Mouse (Mus musculus) hindbrain, postnatal 0 days (tissue): ENCODE results near the gene Gp1ba. TPM values are rescaled to one million over a fixed set of nuclear protein-coding genes. Genes with fewer than 3 reads are reported as not detected.
A peak's percentile ranks its signal among the peaks of the same experiment; 100 is the strongest.

ENCODE experiments used
- ATAC-seq: fragments of 200-750 bp; cut with Nextera tagmentation; 2 replicates; pipeline ENCODE4 v1.8.0; 2017; ENCODE audit warnings: mild to moderate bottlenecking, moderate TSS enrichment, moderate library complexity
- DNase-seq: peaks from one replicate; pipeline ENCODE4 v3.0.0-alpha.2; 2015; ENCODE audit warnings: low spot score
- H3K27ac ChIP-seq: fragments of 300-500 bp; sonication (generic); 2 replicates; pipeline ENCODE4 v1.5.1; 2014; ENCODE audit warnings: mild to moderate bottlenecking
- H3K27me3 ChIP-seq: fragments of 300-500 bp; sonication (generic); 2 replicates; pipeline ENCODE4 v1.6.1; 2014; ENCODE audit warnings: low read length, mixed read lengths; ENCODE audit not compliant: insufficient read depth
- H3K36me3 ChIP-seq: fragments of 300-500 bp; sonication (generic); 2 replicates; pipeline ENCODE4 v1.6.1; 2014; ENCODE audit warnings: low read length, mixed read lengths; ENCODE audit not compliant: insufficient read depth
- H3K4me1 ChIP-seq: fragments of 300-500 bp; sonication (generic); 2 replicates; pipeline ENCODE4 v1.6.1; 2014; ENCODE audit warnings: antibody characterized with exemption, low read length, mixed read lengths; ENCODE audit not compliant: insufficient read depth
- H3K4me2 ChIP-seq: fragments of 300-500 bp; sonication (generic); 2 replicates; pipeline ENCODE4 v1.6.1; 2014; ENCODE audit warnings: low read depth, mild to moderate bottlenecking, low read length, moderate library complexity, mixed read lengths
- H3K4me3 ChIP-seq: fragments of 300-500 bp; sonication (generic); 2 replicates; pipeline ENCODE4 v1.5.1; 2014; ENCODE audit warnings: low read length
- H3K9ac ChIP-seq: fragments of 300-500 bp; sonication (generic); replicated peaks from 2 replicates; pipeline ENCODE4 v1.6.1; 2014; ENCODE audit warnings: mild to moderate bottlenecking, low read length, moderate library complexity, mixed read lengths
- H3K9me3 ChIP-seq: fragments of 300-500 bp; sonication (generic); 2 replicates; pipeline ENCODE4 v1.6.1; 2016; ENCODE audit warnings: low read length, mixed read lengths
- CTCF ChIP-seq: IDR thresholded peaks from 2 replicates; pipeline ENCODE4 v1.5.1; 2016; ENCODE audit warnings: antibody characterized with exemption, control low read depth, low read depth
- WGBS: fragments of 180-500 bp; shearing (Covaris S2); extraction: QIAGEN DNeasy Blood & Tissue Kit; methylation state at CpG from one replicate; pipeline ENCODE4 v1.1.7; 2014; 5-methylcytosine and 5-hydroxymethylcytosine counted together
- polyA plus RNA-seq: library from polyadenylated mRNA; unstranded; fragments of >200 nt; fragmentation: Nextera tagmentation; extraction: Ambion mirVana; gene quantifications from 2 replicates; pipeline ENCODE4 v1.2.1, GENCODE M21; 2015
- total RNA-seq: library from RNA; depleted of rRNA; stranded (reverse); fragments of >200 nt; gene quantifications from 2 replicates; pipeline ENCODE4 v1.2.3, GENCODE M21; 2014

Gene Gp1ba
- total and polyA plus RNA-seq, 2 experiments from 2014 or later = 0.24 TPM; not detected in 1

DNA sequence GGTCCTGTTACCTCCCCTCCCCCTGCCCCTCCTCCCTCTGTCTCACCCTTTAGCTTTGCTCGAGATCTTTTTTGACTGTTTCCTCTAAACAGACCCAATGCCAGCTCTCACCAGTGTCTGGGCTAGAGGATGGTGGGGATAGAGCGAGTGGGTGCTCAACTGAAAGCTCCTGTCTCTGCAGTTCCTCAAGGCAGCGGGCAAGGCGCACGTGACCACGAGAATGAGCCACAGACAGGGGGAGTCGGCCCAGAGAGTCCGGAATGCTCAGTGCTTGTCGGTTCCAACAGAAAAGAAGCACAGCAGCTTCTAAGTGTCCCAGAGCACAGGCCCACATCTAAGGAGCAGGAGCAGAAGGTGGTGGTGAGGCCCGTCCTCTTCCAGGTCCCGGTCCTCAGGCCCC lies 35.6 kb downstream of the Gp1ba start:
- DNase-seq = no peak
- H3K36me3 ChIP-seq = peaks cover 16% of the 10 kb centered on the region
- WGBS = 54% methylated on average over 11 of the region's 11 CpGs

DNA sequence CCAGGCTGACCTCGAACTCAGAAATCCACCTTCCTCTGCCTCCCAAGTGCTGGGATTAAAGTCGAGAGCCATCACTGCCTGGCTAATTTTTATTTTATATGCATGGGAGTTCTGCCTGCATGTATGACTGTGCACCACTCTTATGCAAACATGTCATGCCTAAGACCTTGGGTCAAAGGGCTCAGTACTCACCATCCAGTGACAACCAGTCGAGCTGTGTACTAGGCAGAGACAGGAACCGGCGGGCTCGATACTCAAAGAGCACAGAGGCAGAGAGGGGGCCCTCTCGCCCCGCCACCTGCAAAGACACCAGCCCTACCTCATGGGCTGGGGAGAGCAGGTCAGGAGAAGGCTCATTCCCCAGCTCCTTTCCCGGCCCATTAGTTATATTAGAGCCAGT lies 39.2 kb downstream of the Gp1ba start:
- TF ChIP-seq CTCF = no peak
- no peak overlapping the region for H3K4me3 ChIP-seq
- peaks cover 27% of the 10 kb centered on the region for H3K36me3 ChIP-seq
- no peak overlapping the region for H3K27ac ChIP-seq
- H3K9me3 ChIP-seq = no peaks in the 10 kb centered on the region
- no peak overlapping the region for H3K4me2 ChIP-seq
- WGBS = 79% methylated on average over 9 of the region's 9 CpGs
- ATAC-seq = no peak
- H3K27me3 ChIP-seq = no peaks in the 10 kb centered on the region
- peaks cover 4% of the 10 kb centered on the region; the same call in 1 of the 2 replicates for H3K4me1 ChIP-seq
- DNase-seq = no peak
- H3K9ac ChIP-seq = no peak overlapping the region

More for the DNA sequence above, 35.6 kb downstream of the Gp1ba start:
- Histone ChIP-seq H3K9me3 (no peaks in the 10 kb centered on the region), H3K4me2 (no peak overlapping the region), H3K27me3 (no peaks in the 10 kb centered on the region), H3K9ac (no peak overlapping the region), H3K4me1 (no peaks in the 10 kb centered on the region), H3K4me3 (no peak overlapping the region), H3K27ac (no peak overlapping the region)
- no peak for ATAC-seq
- TF ChIP-seq CTCF = no peak

DNA sequence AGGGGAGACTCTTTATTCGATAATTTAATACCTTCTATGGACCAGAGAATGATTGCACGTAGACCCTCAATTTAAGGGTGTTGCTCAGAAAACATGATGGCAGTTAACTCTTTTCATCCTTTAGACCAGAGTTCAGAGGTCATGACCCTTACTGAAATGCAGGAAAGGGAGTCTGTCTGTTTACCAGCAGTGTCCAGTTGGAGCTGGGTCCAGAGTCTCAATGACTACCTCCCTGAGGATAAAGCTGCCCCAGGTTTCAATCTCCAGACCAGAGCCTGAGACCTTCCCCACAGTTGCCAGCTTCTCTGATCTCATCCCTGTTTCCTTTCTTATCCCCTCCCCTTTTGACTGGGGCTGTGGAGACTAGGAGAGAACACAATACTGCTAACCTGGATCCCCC lies 39.7 kb downstream of the Gp1ba start:
- H3K27ac ChIP-seq = no peak overlapping the region
- DNase-seq = no peak
- ATAC-seq = no peak
- no peak overlapping the region for H3K4me3 ChIP-seq
- peaks cover 28% of the 10 kb centered on the region for H3K36me3 ChIP-seq
- WGBS = 64% methylated on average over 2 of the region's 2 CpGs
- H3K9me3 ChIP-seq = no peaks in the 10 kb centered on the region
- peaks cover 4% of the 10 kb centered on the region; the same call in 1 of the 2 replicates for H3K4me1 ChIP-seq
- H3K9ac ChIP-seq = no peak overlapping the region
- no peaks in the 10 kb centered on the region for H3K27me3 ChIP-seq
- no peak for TF ChIP-seq CTCF
- no peak overlapping the region for H3K4me2 ChIP-seq

DNA sequence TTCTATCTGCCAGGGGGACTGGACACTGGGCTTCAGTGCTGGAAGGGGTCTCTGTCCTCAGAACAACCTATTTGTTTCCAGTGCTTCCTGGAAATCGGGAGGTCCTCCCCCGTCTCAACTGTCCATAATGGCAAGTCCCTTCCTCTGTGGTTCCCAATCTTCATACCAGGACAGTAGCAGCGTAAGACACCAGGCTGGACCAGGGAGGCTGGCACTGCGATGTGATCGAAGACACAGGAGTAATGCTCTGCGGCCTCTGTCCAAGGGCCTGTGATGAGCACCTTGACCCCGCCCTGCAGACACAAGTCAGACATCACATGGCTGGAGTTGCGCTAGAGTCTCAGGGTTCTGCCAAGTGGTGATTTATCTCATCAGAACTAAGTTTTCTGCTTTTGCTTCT lies 40.4 kb downstream of the Gp1ba start:
- H3K4me3 ChIP-seq = no peak overlapping the region
- 97% methylated on average over 8 of the region's 8 CpGs for WGBS
- H3K4me2 ChIP-seq = no peak overlapping the region
- H3K27ac ChIP-seq = no peak overlapping the region
- H3K9me3 ChIP-seq = no peaks in the 10 kb centered on the region
- H3K9ac ChIP-seq = no peak overlapping the region
- no peak for TF ChIP-seq CTCF
- ATAC-seq (no peak), DNase-seq (no peak)
- H3K4me1 ChIP-seq = peaks cover 4% of the 10 kb centered on the region; the same call in 1 of the 2 replicates
- no peaks in the 10 kb centered on the region for H3K27me3 ChIP-seq
- H3K36me3 ChIP-seq = peaks cover 36% of the 10 kb centered on the region

DNA sequence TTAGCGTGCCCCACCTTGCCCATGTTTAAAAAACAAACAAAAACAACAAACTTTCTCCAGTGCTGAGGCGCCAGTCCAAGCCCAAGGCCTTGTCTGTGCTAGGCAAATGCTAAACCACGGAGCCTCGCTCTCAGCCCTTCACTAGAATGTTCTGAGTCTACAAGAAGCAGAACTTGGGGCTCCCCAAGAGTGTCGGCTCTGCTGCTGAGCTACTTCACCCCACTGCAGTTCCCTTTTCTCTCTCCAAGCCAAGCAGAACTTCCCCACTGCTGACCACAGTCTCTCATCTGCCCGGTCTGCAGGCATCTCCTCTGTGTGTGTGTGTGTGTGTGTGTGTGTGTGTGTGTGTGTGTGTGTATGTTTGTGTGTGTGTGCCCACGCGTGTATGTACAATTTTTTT lies 41.0 kb downstream of the Gp1ba start:
- H3K27me3 ChIP-seq = no peaks in the 10 kb centered on the region
- H3K4me2 ChIP-seq = no peak overlapping the region
- WGBS = 94% methylated on average over 8 of the region's 8 CpGs
- no peak overlapping the region for H3K27ac ChIP-seq
- TF ChIP-seq CTCF = no peak
- no peaks in the 10 kb centered on the region for H3K9me3 ChIP-seq
- DNase-seq (no peak), ATAC-seq (no peak)
- H3K4me3 ChIP-seq = no peak overlapping the region
- peaks cover 4% of the 10 kb centered on the region; the same call in 1 of the 2 replicates for H3K4me1 ChIP-seq
- no peak overlapping the region for H3K9ac ChIP-seq
- peaks cover 40% of the 10 kb centered on the region for H3K36me3 ChIP-seq

DNA sequence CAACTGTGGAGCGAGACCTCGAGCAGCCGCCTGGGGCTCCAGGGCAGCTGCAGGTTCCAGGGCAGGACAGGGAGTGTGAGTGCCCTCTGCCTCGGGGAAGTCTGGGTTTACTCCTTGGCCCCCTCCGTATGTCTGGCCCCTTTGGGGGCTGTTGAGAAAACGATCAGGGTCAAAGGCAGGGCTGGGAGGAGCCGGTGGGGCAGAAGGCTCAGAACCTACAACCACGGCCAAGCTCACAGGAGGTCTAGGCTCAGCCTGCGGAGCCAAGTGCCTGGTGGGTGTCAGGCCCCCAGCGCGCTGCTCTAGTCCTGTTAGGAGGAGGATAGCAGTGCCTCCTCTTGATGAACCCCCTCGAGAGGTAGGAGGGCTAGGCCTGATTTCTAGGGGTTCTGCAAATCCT lies 42.2 kb downstream of the Gp1ba start:
- no peak for DNase-seq
- Histone ChIP-seq H3K4me3 (no peak overlapping the region), H3K9ac (no peak overlapping the region), H3K27ac (no peak overlapping the region), H3K4me1 (peaks cover 5% of the 10 kb centered on the region; the same call in 1 of the 2 replicates), H3K4me2 (no peak overlapping the region), H3K27me3 (no peaks in the 10 kb centered on the region), H3K36me3 (peaks cover 32% of the 10 kb centered on the region), H3K9me3 (no peaks in the 10 kb centered on the region)
- WGBS = 69% methylated on average over 12 of the region's 12 CpGs
- ATAC-seq = no peak
- TF ChIP-seq CTCF = no peak

DNA sequence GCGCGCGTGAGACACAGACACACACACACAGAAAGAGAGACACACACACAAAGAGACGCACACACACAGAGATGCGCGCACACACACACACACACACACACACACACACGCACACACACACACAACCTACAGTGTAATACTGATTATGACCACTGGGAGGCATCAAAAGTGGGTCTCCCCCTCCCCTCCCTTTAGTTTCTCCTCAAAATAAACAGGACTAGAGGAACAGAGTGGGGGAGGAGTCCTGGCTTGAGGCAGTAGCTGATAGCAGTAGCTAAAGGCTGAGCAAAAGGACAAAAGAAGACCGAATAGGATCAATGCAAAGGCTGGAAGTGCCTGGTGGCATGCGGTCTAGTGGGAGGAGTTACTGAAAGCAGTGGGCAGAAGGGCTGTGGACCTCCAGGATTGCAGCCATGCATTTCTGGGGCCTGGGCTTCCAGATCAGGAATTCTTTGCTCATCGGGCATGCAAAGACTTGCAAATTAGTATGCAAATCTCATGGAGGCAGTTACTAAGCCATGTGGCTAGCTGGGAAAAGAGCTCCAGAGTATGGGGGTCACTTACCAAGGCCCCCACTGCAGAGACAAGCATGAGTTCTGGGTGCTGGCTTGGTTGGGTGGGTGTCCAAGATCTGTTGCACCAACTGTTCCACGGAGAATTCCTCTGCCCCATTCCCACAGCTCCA lies 43.1 kb downstream of the Gp1ba start:
- Histone ChIP-seq H3K27me3 (no peaks in the 10 kb centered on the region), H3K9me3 (no peaks in the 10 kb centered on the region), H3K9ac (no peak overlapping the region), H3K27ac (peak overlapping the region; percentile 59; the same call in 1 of the 2 replicates), H3K4me3 (no peak overlapping the region), H3K36me3 (peaks cover 32% of the 10 kb centered on the region), H3K4me1 (peaks cover 14% of the 10 kb centered on the region; the same call in 1 of the 2 replicates), H3K4me2 (no peak overlapping the region)
- TF ChIP-seq CTCF = peak; percentile 93
- WGBS = 11% methylated on average over 11 of the region's 11 CpGs
- ATAC-seq = peak; percentile 89
- peak; percentile 88 for DNase-seq
